Mouse (Mus musculus) ES-Bruce4 (cell line): ENCODE data around the gene Slu7.

Experiments used
- CTCF ChIP-seq: IDR thresholded peaks from one replicate; pipeline ENCODE4 v1.8.1; 2011; ENCODE audit warnings: low read depth, low read length
- EP300 ChIP-seq: IDR thresholded peaks from 2 replicates; pipeline ENCODE4 v1.6.1; 2011; ENCODE audit warnings: low read depth, low read length; ENCODE audit not compliant: insufficient read depth
- POLR2A ChIP-seq: IDR thresholded peaks from one replicate; pipeline ENCODE4 v1.8.1; 2011; ENCODE audit warnings: low read length; ENCODE audit not compliant: insufficient read depth

DNA sequence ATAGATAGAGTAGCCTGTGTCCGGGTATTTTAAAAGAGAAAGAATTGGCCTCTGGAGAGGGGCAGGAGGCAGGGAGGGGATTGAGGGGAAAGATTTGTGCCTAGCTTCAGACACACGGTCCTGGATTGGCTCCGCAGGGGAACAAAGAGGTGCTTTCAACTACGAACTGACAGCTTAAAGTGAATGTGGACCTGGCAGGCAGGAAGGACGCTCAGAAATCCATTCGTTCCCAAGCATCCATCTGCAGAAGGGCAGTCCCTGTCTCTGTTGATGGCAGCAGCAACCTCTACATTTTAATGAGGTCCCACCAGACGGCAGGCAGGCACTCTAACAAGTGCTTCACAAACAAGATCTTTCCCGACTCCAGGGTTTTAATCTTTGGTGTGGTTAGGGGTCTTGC, 47.8 kb upstream of the Slu7 start:
- TF ChIP-seq CTCF (no peak), POLR2A (no peak), EP300 (no peak)
